In genomic region chr10:105574695-105575660, GRCm38 (mm10) we compare ENCODE assay signal across 1 mouse cellular context.
TF ChIP-seq lines count a peak whose summit lies in the region.

No protein-coding gene starts in this region.

TF ChIP-seq in CH12.LX, 34 proteins besides CTCF, POLR2A, EP300 and RAD21 (continued from another document):
- no peak for TF ChIP-seq MEF2A (IDR thresholded peaks at IDR 0.05; ENCODE audit: borderline replicate concordance, low read depth, low read length)
